Mouse (Mus musculus) adrenal gland, adult 18-20 months (tissue): ENCODE results near the gene Cfap73. TPM values are rescaled to one million over a fixed set of nuclear protein-coding genes. Genes with fewer than 3 reads are reported as not detected.
A peak's percentile ranks its signal among the peaks of the same experiment; 100 is the strongest.

Source experiments
- DNase-seq, 2 experiments: peaks; one replicate each; pipeline ENCODE4 v3.0.0; 2021 to 2022; ENCODE audit warnings: low spot score in 2 of 2
- long read RNA-seq, 2 experiments: library from polyadenylated mRNA; stranded (forward); transcript quantifications; one replicate each; pipeline ENCODE4 v2.0.0; 2021
- total RNA-seq, 2 experiments: library from RNA; stranded (reverse); gene quantifications; 1 replicate in 1 of 2; 2 replicates in 1 of 2; pipeline ENCODE4 v1.2.3; 2021

Cfap73 gene
- under 1 TPM in 1 of 2 experiments, not detected in 1; 0.33 TPM for total RNA-seq
- long read RNA-seq, experiment 1: 0 reads
- long read RNA-seq, experiment 2: 0 reads

DNA sequence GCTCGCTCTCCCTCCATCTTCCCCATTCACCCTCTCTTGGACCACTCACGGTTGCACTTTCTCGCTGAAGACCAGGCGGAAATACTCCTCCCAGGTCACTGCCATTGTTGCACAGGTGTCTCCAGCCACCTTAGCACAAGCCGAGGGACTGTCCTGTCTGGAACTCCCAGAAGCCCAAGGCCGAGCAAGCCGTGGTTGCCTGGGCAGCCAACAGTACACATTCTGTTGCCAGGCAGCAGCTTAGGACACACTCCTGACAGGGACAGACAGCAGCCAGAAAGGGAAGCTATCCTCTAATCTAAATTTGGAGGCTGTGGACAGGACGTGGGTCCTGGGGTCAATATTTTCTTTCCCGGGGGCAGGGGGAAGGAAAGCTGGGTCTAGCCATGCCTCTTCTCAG, at the start of gene Cfap73:
Gene Cfap73, minus strand, starts transcription at position 105 of the 400 bp plus-strand sequence.
- DNase-seq: no peak

DNA sequence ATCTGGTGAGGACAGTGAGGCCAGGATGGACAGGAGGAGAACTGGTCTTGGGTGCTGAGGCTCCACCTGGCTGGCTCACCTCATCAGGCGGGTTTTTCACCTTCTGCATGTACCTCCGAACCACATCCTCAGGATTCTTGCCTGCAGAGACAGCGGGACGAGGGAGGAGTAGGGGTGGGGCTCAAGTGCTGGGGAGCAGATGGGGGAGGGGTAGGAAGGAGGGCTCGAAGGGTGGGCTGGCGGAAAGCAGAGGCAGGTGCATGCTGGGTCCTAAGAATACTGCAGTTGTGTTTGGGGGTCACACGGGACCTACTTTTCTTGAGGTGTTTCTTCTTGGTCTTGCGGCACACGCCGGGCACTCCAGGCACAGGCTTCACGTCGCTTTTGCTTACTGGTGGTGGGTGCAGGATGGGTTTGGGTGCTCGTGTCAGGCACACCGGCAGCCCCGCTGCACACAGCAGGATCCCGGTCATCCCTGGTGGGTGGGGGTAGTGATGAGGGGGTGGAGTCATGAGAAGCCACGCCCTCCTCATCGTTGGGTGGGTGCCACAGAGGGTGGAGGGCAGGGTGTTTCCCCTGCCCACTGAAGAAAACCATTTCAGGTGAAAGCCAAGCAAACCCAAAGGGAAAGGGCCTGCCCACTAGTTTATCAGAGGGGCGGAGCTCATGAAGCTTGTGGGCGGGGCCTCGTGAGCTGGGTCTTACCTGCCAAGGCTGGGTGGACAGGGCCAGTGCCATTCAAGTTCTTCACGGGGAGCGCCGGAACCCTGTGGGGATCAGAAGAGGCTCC, 49.1 kb upstream of the Cfap73 start:
- DNase-seq: no peak

DNA sequence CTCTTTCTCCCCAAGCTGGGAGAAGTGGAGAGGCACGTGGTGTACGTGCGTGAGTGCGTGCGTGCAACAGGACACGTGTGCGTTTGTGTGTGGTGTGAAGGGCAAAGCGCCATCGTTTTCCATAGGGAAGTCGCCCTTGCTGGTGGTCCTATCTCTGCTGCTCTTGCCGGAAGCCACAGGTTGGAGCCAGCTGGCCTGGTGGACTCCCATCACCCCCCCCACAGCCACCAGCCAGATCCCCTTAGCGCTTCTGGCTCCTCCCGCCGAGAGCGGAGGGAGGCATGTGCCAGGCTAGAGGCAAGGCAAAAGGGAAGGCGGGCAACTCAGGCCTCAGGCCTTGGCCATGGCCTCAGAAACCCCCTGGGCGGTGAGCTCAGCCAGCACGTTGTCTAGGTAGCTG, 46.9 kb upstream of the Cfap73 start:
- no peak for DNase-seq

- DNase-seq: peak; percentile 46 to 51
These were observed 45.9 kb upstream of the Cfap73 start for GRCm38 (mm10) chr5:120679676-120680555.

GRCm38 (mm10) chr5:120677516-120677915, 43.5 kb upstream of the Cfap73 start:
- no peak for DNase-seq

GRCm38 (mm10) chr5:120674229-120675145, 40.5 kb upstream of the Cfap73 start:
- no peak for DNase-seq

- DNase-seq: peak; percentile 70 to 74
These were observed 39.6 kb upstream of the Cfap73 start for GRCm38 (mm10) chr5:120673626-120674025.

- no peak for DNase-seq
These were observed 37.8 kb upstream of the Cfap73 start for GRCm38 (mm10) chr5:120671865-120672264.

GRCm38 (mm10) chr5:120670132-120670531, 36.1 kb upstream of the Cfap73 start:
- no peak for DNase-seq

DNA sequence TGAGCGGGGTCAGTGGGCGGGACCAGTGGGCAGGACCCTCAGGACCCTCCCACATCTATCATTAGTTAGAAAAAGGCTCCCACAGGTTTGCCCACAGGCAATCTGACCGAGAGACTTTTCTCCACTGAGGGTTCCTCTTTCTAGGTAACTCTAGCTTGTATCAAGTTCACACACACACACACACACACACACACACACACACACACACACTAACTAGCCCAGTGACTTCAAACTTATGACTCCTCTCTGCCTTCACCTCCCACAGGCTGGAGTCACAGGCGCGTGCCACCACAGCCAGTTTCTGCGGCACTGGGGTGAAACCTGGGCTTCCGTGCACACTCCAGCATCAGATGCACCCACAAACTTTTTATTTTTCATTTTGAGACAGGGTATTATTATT, 34.7 kb upstream of the Cfap73 start:
- no peak for DNase-seq

DNA sequence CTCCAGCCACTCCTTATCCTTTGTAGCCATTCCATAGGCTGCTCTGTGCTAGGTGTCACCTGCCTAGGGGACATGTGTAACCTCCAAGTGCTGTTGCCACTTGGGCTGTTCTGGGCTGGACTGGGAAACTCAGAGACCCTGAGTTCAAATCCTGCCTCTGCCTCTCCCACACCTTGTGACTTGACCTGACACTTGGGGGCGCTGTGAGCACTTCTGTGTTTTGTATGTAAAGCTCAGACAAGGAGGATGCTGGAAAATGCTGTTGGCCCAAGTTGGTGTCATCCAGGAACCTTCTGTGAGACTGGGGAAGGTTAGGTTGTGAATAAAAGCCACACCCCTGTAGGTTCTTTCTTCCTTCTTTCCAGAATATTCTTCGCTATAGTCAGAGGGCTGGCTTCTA, 30.9 kb upstream of the Cfap73 start:
- no peak for DNase-seq

DNA sequence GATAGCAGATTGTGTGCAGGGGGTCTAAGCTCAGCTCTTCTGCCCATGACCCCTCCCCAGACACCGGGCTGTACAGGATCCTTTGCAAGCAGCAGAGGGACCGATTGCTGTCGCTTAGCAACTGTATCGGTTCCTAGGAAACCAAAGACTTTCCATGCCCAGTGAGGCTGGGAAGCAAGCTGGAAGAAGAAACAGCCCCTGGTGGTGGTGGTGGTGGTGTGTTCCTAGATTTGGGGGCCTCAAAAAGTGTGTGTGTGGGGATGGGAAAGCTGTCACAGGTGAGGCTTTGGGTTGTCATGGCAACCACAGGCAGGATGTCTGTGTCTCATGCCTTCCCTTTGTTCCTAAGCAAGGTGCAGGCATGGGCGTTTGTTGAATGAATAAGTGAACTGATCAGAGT, 26.8 kb upstream of the Cfap73 start:
- no peak for DNase-seq

DNA sequence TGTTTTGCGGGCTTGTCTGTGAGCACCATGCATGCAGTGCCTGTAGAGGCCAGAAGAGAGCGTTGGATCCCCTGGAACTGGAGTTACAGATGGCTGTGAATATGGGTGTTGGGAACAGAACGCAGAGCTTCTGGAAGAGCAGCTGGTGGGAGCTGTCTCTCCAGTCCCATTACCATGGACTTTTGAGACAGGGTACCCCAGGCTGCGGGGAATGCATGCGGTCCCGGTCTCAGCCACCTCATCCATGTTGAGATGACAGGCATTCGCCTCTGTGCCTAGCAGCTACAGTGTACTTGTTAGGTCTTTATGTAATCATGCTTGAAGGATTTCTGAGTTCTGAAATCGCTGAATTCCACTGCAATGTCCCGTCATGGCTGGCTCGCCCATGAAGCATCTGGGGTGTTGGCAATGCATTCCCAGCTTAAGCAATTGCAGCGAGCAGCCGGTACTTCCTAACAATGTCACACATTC, 22.3 kb upstream of the Cfap73 start:
- no peak for DNase-seq

DNA sequence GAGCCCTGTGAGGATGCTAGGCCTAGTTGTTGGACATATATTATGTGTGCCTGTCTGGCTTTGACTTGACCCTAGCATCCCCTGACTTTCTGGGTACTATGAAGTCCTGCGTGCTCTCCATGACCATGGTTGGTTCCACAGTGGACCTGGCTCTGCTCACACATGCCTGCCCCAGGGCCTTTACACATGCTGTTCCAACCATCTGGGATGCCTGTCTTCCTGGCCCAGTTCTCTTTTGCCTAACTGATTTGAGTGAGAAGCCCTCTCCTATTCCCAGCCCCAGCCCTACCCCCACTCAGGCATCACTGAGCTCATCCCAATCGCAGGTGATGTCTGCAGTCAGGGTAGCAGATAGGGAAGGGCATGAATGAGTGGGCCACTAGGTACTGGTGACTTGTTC, 19.8 kb upstream of the Cfap73 start:
- no peak for DNase-seq

- DNase-seq: no peak
These were observed 19.1 kb upstream of the Cfap73 start for GRCm38 (mm10) chr5:120652915-120653701.

- DNase-seq: no peak
These were observed 17.2 kb upstream of the Cfap73 start for GRCm38 (mm10) chr5:120651230-120651629.

DNA sequence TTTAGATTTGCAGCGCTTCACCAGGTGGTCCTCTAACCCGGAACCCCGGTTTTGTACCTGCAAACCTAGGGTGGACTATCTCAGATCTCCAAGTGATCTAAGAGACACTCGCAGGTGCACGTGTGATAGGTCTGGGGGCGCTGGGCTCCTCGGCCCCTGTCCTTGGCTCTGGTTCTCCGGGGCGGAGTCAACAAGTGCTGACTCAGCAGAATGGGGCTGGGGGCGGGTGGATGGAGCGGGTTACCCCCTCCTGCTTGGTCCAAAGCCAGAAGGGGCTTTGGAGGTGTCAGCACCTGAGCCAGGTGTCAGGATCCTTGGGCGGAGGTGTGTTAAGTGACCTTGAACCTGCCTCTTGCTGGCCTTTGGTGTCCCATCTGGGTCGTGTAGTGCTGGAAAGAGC, 15.9 kb upstream of the Cfap73 start:
- DNase-seq: no peak

GRCm38 (mm10) chr5:120649374-120649933, 15.4 kb upstream of the Cfap73 start:
- DNase-seq: no peak

DNA sequence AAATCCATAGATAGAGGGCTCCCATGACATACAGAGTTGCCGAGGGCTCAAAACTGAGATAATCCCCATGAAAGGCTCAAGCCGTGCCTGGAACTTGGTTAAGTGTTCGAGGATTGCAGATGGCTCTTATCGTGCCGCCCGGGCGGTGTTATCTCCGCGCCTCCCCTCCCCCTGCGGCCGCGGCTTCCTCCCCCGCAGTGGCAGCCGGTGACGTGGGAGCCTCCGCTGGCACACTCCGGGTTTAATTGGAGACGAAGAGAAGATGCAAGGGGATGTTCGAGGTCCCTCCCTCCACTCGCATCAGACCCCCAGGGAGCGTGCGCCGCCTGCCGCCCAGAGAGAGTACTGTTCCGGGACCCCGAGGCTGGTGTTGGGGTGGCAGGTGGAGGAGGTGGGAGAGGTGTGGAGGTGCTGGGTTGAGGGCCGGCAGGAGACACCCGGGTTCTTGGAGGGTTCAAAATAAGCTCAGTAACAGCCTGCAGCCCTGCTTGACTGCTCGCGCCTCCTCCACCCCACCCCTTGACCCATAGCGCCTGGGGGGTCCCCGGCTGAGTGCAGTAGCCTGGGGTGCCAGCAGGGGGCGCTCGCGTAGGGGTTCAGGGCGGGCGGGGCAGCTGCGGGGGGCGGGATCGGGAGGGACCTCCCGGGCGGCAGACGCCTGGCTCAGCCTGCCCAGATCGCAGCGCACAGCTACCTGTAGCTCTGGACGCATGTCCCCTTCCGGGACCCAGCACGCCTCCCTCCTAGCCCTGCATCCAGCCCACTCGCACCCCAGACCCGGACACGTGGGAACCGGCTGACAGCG, 14.7 kb upstream of the Cfap73 start, which contains the start of gene Rasal1:
Gene Rasal1, plus strand, starts transcription at position 244 of the 805 bp plus-strand sequence.
- peak; percentile 62 to 72 for DNase-seq
